Mouse (Mus musculus) heart, adult 2 months (tissue): Measurements from ENCODE around the gene Ipo11. TPM values are rescaled to one million over a fixed set of nuclear protein-coding genes. Genes with fewer than 3 reads are reported as not detected.

Experiments used
- DNase-seq, 2 experiments: peaks; one replicate each; pipeline ENCODE4 v3.0.0; 2021
- H3K27ac ChIP-seq: fragments of 200-600 bp; 2 replicates; pipeline ENCODE4 v1.8.1; 2022
- H3K27me3 ChIP-seq: fragments of 200-500 bp; 2 replicates; pipeline ENCODE4 v1.6.1; 2012; ENCODE audit warnings: mild to moderate bottlenecking, low read length, inconsistent platforms, mixed read lengths; ENCODE audit not compliant: control insufficient read depth, insufficient read depth
- H3K36me3 ChIP-seq: fragments of 200-500 bp; 2 replicates; pipeline ENCODE4 v1.6.1; 2012; ENCODE audit warnings: low read length, inconsistent platforms; ENCODE audit not compliant: control insufficient read depth, insufficient read depth
- H3K4me1 ChIP-seq: fragments of 200-500 bp; 2 replicates; pipeline ENCODE4 v1.6.1; 2011; ENCODE audit warnings: low read length; ENCODE audit not compliant: control insufficient read depth, insufficient read depth
- H3K4me3 ChIP-seq: fragments of 200-600 bp; 2 replicates; pipeline ENCODE4 v1.8.1; 2022
- H3K79me2 ChIP-seq: fragments of 200-500 bp; replicated peaks from 2 replicates; pipeline ENCODE4 v1.6.1; 2012; ENCODE audit warnings: mild to moderate bottlenecking, inconsistent platforms, low read length, moderate library complexity, mixed read lengths; ENCODE audit not compliant: control insufficient read depth, insufficient read depth
- H3K9ac ChIP-seq: fragments of 200-500 bp; 2 replicates; pipeline ENCODE4 v1.6.1; 2012; ENCODE audit warnings: low read depth, mild to moderate bottlenecking, control low read depth, inconsistent platforms, low read length, mixed read lengths
- CTCF ChIP-seq: fragments of 200-600 bp; IDR thresholded peaks from 2 replicates; pipeline ENCODE4 v1.8.1; 2022; ENCODE audit warnings: antibody characterized with exemption, mild to moderate bottlenecking, moderate library complexity
- EP300 ChIP-seq: fragments of 200-500 bp; IDR thresholded peaks from 2 replicates; pipeline ENCODE4 v1.6.1; 2011; ENCODE audit warnings: low read depth, low read length, control low read depth; ENCODE audit not compliant: insufficient read depth
- POLR2A ChIP-seq: fragments of 200-500 bp; IDR thresholded peaks from 2 replicates; pipeline ENCODE4 v1.6.1; 2011; ENCODE audit warnings: mild to moderate bottlenecking, low read depth, low read length, control low read depth; ENCODE audit not compliant: insufficient read depth
- WGBS: fragments of 180-500 bp; shearing (Covaris S2); methylation state at CpG from one replicate; pipeline ENCODE4 v1.1.7; 2018; 5-methylcytosine and 5-hydroxymethylcytosine counted together
- intact Hi-C: fragments of 180-260 bp; cut with DNase I; formaldehyde crosslinking; loops from one replicate; pipeline ENCODE4 v1.15.1; 2025
- polyA plus RNA-seq: library from polyadenylated mRNA; depleted of rRNA; stranded (reverse); fragments of >200 nt; gene quantifications from 2 replicates; pipeline ENCODE4 v1.2.3, GENCODE M21; 2012
- total RNA-seq, 2 experiments: library from RNA; stranded (reverse); gene quantifications; 2 replicates each; pipeline ENCODE4 v1.2.3; 2021

Gene Ipo11
- total and polyA plus RNA-seq, 3 experiments, result 15.7 to 27.3 (median 21.3) TPM

DNA sequence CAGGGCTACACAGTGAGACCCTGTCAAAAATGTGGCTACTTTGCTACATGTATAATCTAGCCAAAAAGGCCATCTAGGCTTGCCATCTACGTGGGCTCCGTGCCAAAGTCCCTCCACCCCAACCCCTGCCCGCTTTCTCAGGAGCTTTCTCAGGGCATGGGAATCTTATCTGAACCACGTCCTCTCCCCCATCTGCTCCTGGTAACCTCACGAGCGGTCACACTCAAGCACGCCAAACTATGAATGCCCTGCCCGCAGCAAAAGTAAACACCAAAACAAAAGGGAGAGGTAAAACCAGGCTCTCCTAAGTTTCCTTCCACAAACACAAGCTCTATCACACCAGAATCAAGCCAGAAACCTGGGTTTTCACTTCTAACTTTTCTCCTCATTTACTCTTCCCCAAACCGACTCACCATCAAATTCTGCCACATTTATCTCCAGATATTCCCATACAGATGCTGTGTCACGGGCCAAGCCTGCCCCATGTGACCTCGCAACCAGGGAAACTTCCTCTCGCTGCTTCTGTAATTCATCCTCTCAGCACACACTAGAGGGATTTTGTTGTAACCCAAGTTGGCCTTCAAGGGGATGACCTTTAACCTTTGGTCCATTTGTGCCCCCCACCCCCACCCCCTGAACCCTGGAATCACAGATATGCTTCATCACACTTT, 107.3 kb downstream of the Ipo11 start:
- intact Hi-C loops, result no loop called here
- DNase-seq, result peak in 1 of 2 experiments; percentile 17
- TF ChIP-seq CTCF, result no peak
- TF ChIP-seq EP300, result no peak
- no peak for TF ChIP-seq POLR2A
- Histone ChIP-seq H3K4me3 (no peak overlapping the region), H3K27me3 (no peaks in the 10 kb centered on the region), H3K9ac (no peak overlapping the region), H3K36me3 (peaks cover 2% of the 10 kb centered on the region), H3K27ac (no peak overlapping the region), H3K79me2 (no peaks in the 10 kb centered on the region), H3K4me1 (no peaks in the 10 kb centered on the region)
- 64% methylated on average over 12 of the region's 12 CpGs for WGBS

DNA sequence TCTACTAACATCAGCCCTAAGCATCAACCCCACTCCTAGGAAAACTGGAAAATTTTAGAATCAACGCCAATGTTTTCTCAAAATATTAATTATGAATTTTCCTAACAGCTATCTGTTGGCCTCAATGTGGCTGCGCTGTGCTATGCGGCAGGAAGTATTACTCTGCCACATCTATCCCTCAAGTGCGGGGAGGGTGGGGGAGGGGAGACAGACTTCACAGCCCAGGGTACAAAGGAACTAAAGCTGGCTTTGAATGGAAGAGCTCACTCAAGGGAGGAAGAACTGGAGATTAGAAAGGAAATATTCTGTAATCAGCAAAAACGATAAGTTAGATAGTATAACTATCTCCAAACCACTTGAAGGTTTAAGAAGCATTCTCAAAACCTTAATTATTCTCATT, 111.1 kb downstream of the Ipo11 start:
- no peak overlapping the region for H3K27ac ChIP-seq
- no peaks in the 10 kb centered on the region for H3K4me1 ChIP-seq
- no peaks in the 10 kb centered on the region; the same call in 1 of the 2 replicates for H3K36me3 ChIP-seq
- TF ChIP-seq EP300 (no peak), CTCF (no peak), POLR2A (no peak)
- 0 out of 2 replicates have a peak, but pooled peaks cover 1% of the 10 kb centered on the region for H3K79me2 ChIP-seq
- no peak overlapping the region for H3K9ac ChIP-seq
- H3K4me3 ChIP-seq, result no peak overlapping the region
- no peak for DNase-seq
- no peaks in the 10 kb centered on the region for H3K27me3 ChIP-seq
- intact Hi-C loops, result no loop called here
- WGBS, result 59% methylated on average over 5 of the region's 5 CpGs

DNA sequence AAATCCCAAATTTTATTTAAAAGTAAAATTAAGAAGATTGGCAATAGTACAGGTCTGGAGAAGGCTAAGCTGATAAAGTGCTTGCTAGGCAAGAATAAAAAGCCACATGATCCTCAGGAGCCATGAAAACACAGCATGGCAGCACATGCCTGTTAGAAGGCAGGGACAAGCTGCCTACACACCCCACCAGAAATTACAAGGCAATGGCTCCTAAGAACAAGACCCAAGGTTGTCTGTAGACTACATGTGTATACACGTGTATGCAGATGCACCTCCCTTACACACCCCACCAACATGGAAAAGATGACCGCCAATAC, 112.9 kb downstream of the Ipo11 start:
- intact Hi-C loops, result no loop called here
- Histone ChIP-seq H3K27me3 (no peaks in the 10 kb centered on the region), H3K9ac (no peak overlapping the region), H3K27ac (no peak overlapping the region), H3K4me3 (no peak overlapping the region), H3K36me3 (no peaks in the 10 kb centered on the region; the same call in none of the 2 replicates), H3K79me2 (0 out of 2 replicates have a peak, but pooled peaks cover 1% of the 10 kb centered on the region), H3K4me1 (no peaks in the 10 kb centered on the region)
- DNase-seq, result no peak
- TF ChIP-seq CTCF (no peak), POLR2A (no peak), EP300 (no peak)
- 86% methylated on average over 2 of the region's 2 CpGs for WGBS

DNA sequence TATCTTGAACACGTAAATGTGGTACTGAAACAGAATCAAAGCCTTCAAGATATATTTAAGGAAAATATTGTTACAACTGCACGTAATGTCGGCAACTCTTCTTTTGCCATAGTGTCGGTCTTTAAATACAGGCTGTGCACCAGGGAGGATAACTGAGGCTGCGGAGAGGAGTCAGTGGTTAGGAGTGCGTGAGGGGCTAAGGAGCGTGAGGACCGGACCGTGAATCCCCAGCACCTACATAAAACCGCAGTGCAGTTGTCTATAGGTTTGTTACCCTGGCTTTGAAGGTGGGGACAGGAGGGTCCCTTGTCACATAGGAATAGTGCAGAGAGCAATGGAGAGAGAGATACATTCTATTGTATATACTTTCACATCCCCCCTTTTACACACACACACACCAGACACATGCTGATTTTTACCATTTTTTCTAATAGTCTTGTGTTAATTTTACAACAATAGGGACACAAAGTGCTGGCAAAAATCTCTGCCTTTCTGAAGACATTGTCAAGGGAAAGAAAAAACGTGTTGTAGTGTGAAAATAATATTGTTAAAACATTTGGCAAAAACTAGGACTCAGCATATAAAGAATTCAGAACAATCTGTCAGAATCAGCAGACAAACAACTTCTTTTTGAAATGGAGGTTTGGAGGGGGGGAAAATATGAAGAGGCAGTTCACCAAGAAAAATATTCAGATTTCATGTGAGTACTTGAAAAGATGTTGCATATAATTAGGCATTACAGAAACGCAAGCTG, 113.5 kb downstream of the Ipo11 start:
- intact Hi-C loops, result no loop called here

DNA sequence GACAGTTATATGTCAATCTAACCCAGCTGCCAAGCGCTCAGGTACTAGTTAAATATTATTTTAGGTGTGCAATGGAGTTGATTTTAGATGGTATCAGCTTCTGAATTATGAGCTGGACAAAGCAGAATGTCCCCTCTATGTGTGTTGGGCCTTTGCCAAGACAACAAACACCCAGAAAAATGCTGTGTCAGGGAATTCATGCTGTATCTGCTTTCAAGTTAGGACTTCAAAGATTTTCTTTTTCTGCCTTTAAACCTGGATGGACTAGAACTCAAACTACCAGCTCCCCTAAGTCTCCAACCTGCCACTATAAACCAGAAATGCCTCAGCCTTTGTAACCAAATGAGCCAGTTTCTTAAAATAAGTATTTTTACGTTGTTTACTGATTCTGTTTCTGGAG, 116.6 kb downstream of the Ipo11 start:
- 80% methylated on average over 2 of the region's 2 CpGs for WGBS
- no peaks in the 10 kb centered on the region for H3K27me3 ChIP-seq
- no peak overlapping the region for H3K9ac ChIP-seq
- no peak for TF ChIP-seq POLR2A
- 0 out of 2 replicates have a peak, but pooled peaks cover 1% of the 10 kb centered on the region for H3K79me2 ChIP-seq
- intact Hi-C loops, result no loop called here
- DNase-seq, result no peak
- H3K4me3 ChIP-seq, result no peak overlapping the region
- H3K36me3 ChIP-seq, result no peaks in the 10 kb centered on the region; the same call in 1 of the 2 replicates
- no peak overlapping the region for H3K27ac ChIP-seq
- peaks cover 3% of the 10 kb centered on the region for H3K4me1 ChIP-seq

More for the DNA sequence above, 113.5 kb downstream of the Ipo11 start:
- Histone ChIP-seq H3K4me3 (no peak overlapping the region), H3K9ac (no peak overlapping the region), H3K27me3 (no peaks in the 10 kb centered on the region), H3K4me1 (no peaks in the 10 kb centered on the region), H3K79me2 (0 out of 2 replicates have a peak, but pooled peaks cover 1% of the 10 kb centered on the region), H3K36me3 (no peaks in the 10 kb centered on the region; the same call in none of the 2 replicates), H3K27ac (no peak overlapping the region)
- 91% methylated on average over 12 of the region's 12 CpGs for WGBS
- DNase-seq, result no peak
- TF ChIP-seq POLR2A (no peak), EP300 (no peak), CTCF (no peak)

DNA sequence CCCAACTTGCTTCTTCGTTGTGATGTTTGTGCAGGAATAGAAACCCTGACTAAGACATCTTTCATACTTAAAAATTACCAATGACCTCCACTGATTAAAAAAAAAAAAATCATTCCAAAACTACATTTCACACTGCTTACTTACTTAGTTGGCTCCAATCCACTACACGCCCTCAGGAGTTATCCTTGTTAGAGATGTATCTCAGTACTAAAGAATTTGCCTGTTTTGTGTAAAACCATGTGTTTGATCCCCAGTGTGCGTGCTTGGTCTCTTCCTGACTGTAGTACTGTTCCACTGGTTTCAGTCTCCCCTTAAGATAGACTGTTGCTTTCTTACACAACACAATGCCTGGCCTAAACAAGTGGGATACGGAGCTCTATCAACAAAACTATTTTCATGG, 117.0 kb downstream of the Ipo11 start:
- H3K36me3 ChIP-seq, result no peaks in the 10 kb centered on the region; the same call in 1 of the 2 replicates
- no peak for DNase-seq
- TF ChIP-seq EP300 (no peak), CTCF (no peak), POLR2A (no peak)
- H3K4me3 ChIP-seq, result no peak overlapping the region
- H3K9ac ChIP-seq, result no peak overlapping the region
- 76% methylated on average over 4 of the region's 4 CpGs for WGBS
- peaks cover 3% of the 10 kb centered on the region for H3K4me1 ChIP-seq
- intact Hi-C loops, result no loop called here
- H3K27me3 ChIP-seq, result no peaks in the 10 kb centered on the region
- H3K79me2 ChIP-seq, result 0 out of 2 replicates have a peak, but pooled peaks cover 1% of the 10 kb centered on the region
- H3K27ac ChIP-seq, result no peak overlapping the region
